Mouse (Mus musculus) gonadal fat pad, adult 2 months (tissue): ENCODE data around the gene Mum1. TPM values are rescaled to one million over a fixed set of nuclear protein-coding genes. Genes with fewer than 3 reads are reported as not detected.

Source experiments
- DNase-seq: peaks from one replicate; pipeline ENCODE4 v3.0.0-alpha.2; 2012; ENCODE audit warnings: low read depth
- polyA plus RNA-seq: library from polyadenylated mRNA; depleted of rRNA; stranded (reverse); fragments of >200 nt; gene quantifications from 2 replicates; pipeline ENCODE4 v1.2.3, GENCODE M21; 2012

Mum1 gene
- polyA plus RNA-seq, 1 experiment, result 54.1 TPM

GRCm38 (mm10) chr10:80250573-80250972 lies 24.3 kb downstream of the Mum1 start:
- no peak for DNase-seq

- no peak for DNase-seq
Observed at GRCm38 (mm10) chr10:80252011-80252410, 25.8 kb downstream of the Mum1 start.

GRCm38 (mm10) chr10:80252493-80253274 lies 26.4 kb downstream of the Mum1 start:
- no peak for DNase-seq

DNA sequence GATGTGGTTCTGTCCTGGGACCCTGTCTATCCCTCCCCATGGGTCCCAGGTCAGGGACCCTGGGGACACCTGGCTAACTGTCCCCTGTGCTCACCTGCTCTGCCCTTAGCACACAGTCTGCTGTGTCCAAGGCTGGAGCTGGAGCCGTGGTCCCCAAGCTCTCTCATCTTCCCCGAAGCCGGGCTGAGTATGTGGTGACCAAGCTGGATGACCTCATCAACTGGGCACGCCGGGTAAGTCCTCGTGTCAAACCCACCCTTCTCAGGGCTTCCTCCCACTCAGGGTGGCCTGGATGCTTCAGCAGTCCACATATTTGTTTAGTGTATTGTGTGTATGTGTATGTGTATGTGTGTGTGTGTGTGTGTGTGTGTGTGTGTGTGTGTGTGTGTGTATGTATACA lies 27.3 kb downstream of the Mum1 start:
- DNase-seq, result no peak

DNA sequence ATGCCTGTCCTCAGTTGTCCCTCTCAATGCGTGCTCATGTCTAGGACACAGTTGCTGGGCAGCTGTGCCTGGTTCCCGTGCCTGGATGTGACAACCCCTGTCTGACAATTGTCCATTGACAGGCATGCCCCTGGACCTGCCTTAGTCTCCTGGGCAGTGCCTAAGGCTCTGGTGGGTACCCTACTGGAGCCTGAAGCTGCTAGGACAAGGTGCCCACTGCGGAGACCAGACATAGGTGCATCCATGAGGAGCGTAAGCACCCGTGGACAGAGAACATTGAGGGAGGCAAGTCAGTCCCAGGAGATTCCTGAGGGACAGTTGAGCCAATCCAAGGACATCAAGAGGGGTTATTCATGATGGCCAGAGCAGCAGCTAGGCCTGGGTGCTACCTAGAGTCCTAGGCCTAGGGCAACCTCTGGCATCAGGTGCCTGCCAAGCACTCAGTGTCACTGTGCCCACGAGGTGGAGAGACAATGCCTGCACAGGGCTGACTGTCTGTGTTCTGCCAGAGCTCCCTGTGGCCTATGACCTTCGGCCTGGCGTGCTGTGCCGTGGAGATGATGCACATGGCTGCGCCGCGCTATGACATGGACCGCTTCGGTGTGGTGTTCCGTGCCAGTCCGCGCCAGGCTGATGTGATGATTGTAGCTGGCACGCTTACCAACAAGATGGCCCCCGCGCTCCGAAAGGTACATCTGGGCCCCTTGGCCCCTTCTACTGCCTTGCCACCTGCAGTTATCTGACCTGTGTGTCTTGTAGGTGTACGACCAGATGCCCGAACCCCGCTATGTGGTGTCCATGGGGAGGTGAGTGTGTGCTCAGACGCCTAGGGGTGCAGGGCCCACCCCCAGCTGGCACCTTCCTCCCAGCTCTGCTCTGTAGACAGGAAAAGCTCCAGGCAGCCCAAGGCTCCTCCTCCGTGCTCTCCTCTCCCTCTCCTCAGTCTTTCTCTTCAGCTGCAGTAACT lies 28.4 kb downstream of the Mum1 start:
- no peak for DNase-seq

DNA sequence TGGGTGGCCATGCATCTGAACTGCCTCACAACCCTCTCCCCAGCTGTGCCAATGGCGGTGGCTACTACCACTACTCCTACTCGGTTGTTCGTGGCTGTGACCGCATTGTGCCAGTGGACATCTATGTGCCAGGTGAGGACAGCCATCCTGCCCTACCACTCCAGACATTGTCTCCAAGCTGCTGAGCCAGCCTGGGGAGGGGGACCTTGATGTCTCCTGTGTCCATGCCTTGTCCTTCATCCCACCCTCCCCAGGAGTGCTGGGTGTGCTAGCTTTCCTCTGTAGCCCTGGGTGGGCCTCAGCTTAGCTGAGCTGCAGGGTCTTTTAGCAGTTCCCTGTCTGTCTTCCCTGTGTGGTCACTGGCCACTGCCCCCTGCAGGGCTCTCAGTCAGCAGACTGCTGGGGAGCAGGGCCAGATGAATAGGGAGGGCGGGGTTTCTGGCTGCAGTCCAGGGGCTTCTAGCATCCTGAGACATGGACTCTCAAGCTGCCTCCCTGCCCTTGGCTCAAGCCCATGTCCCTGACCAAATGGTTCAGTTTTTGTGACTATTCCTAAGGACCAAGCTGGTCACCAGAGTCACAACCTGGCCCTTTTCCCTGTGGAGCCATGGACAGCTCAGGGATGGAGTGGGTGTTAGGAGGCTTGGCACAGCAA lies 29.8 kb downstream of the Mum1 start:
- no peak for DNase-seq

- no peak for DNase-seq
Observed at GRCm38 (mm10) chr10:80257936-80258335, 31.7 kb downstream of the Mum1 start.

- DNase-seq, result no peak
Observed at GRCm38 (mm10) chr10:80258752-80259462, 32.7 kb downstream of the Mum1 start.

GRCm38 (mm10) chr10:80259463-80259805 lies 33.2 kb downstream of the Mum1 start:
- no peak for DNase-seq

- DNase-seq, result no peak
Observed at GRCm38 (mm10) chr10:80259861-80260641, 33.8 kb downstream of the Mum1 start.

GRCm38 (mm10) chr10:80260642-80261584 lies 34.7 kb downstream of the Mum1 start, which contains the start of the genes Gamt and Dazap1:
Gene Gamt (minus strand): TSS chr10:80261012.
Gene Dazap1 (plus strand): TSS chr10:80261486.
- peak; percentile 59 for DNase-seq

DNA sequence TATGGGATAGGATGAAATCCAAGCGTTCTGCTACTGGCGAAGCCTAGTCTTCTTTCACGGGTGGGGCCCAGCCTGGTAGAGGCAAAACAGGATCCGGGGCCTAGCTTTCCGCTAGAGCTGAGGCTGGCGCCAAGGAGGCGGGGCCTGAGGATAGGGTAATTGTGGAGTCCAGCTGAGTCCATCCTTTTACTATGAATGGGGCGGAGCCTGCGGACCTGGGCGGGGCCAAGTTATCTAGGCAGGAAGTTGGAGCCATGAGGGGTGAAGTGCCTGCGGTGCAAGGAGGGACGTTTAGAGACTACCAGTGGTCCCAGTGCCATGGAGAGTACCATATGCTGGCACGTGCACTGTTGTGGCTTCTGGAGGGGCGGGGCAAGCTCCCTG lies 35.3 kb downstream of the Mum1 start:
- peak; percentile 81 for DNase-seq

- DNase-seq, result no peak
Observed at GRCm38 (mm10) chr10:80262169-80262568, 35.9 kb downstream of the Mum1 start.

- no peak for DNase-seq
Observed at GRCm38 (mm10) chr10:80262776-80263365, 36.6 kb downstream of the Mum1 start.

DNA sequence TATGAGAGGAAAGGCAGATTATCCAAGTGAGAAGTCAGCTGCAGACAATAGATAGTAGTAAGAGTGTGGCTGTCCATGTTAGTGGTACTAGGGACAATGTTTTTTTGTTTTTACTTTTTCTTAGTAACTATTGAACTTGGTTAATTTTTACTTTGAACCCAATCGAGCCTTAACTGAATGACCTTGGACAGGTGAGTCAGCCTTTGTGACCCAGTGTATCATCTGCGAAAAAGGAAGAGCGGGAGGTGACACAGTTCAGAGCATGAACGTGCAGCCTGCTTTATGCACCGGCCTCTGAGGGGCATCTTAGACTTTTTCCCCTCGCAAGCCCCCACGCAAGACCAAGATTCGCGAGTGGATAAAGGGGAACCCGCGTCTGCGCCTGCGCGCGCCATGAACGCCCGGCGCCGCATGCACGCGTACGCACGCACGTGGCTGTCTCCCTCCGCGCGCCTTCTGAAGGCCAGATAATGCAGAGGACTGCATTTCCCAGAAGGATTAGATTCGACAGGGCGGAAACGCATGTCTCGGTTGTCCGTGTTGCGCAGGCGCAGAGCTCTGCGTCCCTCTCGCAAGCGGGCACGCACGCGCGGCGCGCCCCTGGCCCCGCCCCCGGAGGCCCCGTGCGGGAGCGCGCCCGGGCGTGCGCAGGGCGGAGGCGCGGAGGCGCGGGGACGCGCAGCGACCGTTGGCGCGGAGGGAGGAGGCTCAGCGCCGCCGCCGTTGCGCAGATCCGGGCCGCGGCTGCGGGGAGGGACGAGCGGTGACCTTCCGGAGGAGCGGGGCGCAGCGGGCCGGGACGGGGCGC lies 38.3 kb downstream of the Mum1 start:
- DNase-seq, result peak; percentile 75

DNA sequence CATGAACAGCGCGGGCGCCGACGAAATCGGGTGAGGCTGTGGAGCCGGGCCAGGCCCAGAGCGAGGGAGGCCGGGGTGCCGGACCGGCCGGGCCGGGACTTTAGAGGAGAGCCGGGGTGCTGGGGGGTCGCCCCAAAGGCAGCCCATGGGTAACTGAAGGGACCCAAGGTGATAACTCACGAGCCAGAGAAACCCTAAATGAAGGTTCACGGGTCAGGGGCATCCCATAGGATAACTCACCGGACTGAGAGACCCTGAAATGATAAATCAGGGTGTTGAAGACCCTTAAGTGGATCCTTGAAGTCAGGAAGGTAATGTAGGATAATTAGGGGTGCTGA lies 38.9 kb downstream of the Mum1 start:
- no peak for DNase-seq

DNA sequence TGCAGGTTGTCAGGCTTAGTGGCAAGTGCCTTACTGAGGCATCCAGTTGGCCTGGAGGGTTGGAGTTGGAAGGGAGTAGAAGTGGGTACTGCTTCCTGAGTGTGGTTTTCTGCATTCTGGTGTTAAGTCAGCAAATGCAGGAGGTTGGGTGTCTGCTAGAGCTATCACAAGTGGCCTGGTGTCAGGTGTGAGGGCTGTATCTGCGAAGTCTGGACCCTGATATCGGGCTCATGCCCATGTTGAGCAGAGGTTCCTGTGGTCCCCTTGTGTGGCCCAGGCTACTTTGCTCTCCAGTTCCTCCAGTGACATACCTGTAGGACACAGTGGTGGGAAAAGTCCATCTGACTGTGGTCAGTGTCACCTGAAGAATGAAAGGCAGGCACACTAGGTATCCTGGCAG lies 43.9 kb downstream of the Mum1 start:
- no peak for DNase-seq

- DNase-seq, result no peak
Observed at GRCm38 (mm10) chr10:80270734-80271181, 44.5 kb downstream of the Mum1 start.
